Mouse (Mus musculus): ENCODE results near the gene Gmpr2.

The Gmpr2 gene

GRCm38 (mm10) chr14:55681160-55682117 is 9.7 kb downstream of the Gmpr2 start, which contains the start of gene Tinf2:
TSS of gene Tinf2 (minus strand) at chr14:55681820.
- in situ Hi-C loops (cut with MboI, MseI): loop anchor here (5.0 kb wide), 1 partner anchor 41 kb away; the partner anchor contains the start of gene Rabggta

GRCm38 (mm10) chr14:55682118-55682493 is 10.4 kb downstream of the Gmpr2 start:
- in situ Hi-C loops (cut with MboI, MseI): loop anchor here (5.0 kb wide), 1 partner anchor 40 kb away; the partner anchor contains the start of gene Rabggta

GRCm38 (mm10) chr14:55689433-55689832 is 17.7 kb downstream of the Gmpr2 start:
- in situ Hi-C loops (cut with MboI, MseI): no loop called here

GRCm38 (mm10) chr14:55697226-55697625 is 25.5 kb downstream of the Gmpr2 start:
- in situ Hi-C loops (cut with MboI, MseI): no loop called here

- in situ Hi-C loops (cut with MboI, MseI): no loop called here
Measured at GRCm38 (mm10) chr14:55701131-55701530, 29.4 kb downstream of the Gmpr2 start.

GRCm38 (mm10) chr14:55702761-55703160 is 31.0 kb downstream of the Gmpr2 start:
- in situ Hi-C loops (cut with MboI, MseI): no loop called here

- in situ Hi-C loops (cut with MboI, MseI): no loop called here
Measured at GRCm38 (mm10) chr14:55706051-55706600, 34.4 kb downstream of the Gmpr2 start.

- in situ Hi-C loops (cut with MboI, MseI): no loop called here
Measured at GRCm38 (mm10) chr14:55707397-55707796, 35.7 kb downstream of the Gmpr2 start.

GRCm38 (mm10) chr14:55709509-55709908 is 37.8 kb downstream of the Gmpr2 start:
- in situ Hi-C loops (cut with MboI, MseI): no loop called here

- in situ Hi-C loops (cut with MboI, MseI): no loop called here
Measured at GRCm38 (mm10) chr14:55711786-55712185, 40.0 kb downstream of the Gmpr2 start.

- in situ Hi-C loops (cut with MboI, MseI): no loop called here
Measured at GRCm38 (mm10) chr14:55713007-55713728, 41.4 kb downstream of the Gmpr2 start.

- in situ Hi-C loops (cut with MboI, MseI): no loop called here
Measured at GRCm38 (mm10) chr14:55713729-55714122, 42.0 kb downstream of the Gmpr2 start, which contains the start of gene Tgm1. TSS of gene Tgm1 (minus strand) at chr14:55713926.

- in situ Hi-C loops (cut with MboI, MseI): no loop called here
Measured at GRCm38 (mm10) chr14:55714893-55715292, 43.2 kb downstream of the Gmpr2 start.

- in situ Hi-C loops (cut with MboI, MseI): no loop called here
Measured at GRCm38 (mm10) chr14:55716271-55716670, 44.5 kb downstream of the Gmpr2 start.

- in situ Hi-C loops (cut with MboI, MseI): no loop called here
Measured at GRCm38 (mm10) chr14:55716884-55717283, 45.1 kb downstream of the Gmpr2 start.

- in situ Hi-C loops (cut with MboI, MseI): loop anchor here (5.0 kb wide), 1 partner anchor 37 kb away; the partner anchor contains the start of gene Tinf2
Measured at GRCm38 (mm10) chr14:55719737-55720136, 48.0 kb downstream of the Gmpr2 start.

GRCm38 (mm10) chr14:55720666-55721065 is 48.9 kb downstream of the Gmpr2 start:
- in situ Hi-C loops (cut with MboI, MseI): loop anchor here (5.0 kb wide), 1 partner anchor 38 kb away; the partner anchor contains the start of gene Tinf2

- in situ Hi-C loops (cut with MboI, MseI): loop anchor here (5.0 kb wide), 1 partner anchor 39 kb away; the partner anchor contains the start of gene Tinf2
Measured at GRCm38 (mm10) chr14:55721076-55721475, 49.3 kb downstream of the Gmpr2 start.

- in situ Hi-C loops (cut with MboI, MseI): loop anchor here (5.0 kb wide), 1 partner anchor 40 kb away; the partner anchor contains the start of gene Tinf2
Measured at GRCm38 (mm10) chr14:55721700-55722437, 50.1 kb downstream of the Gmpr2 start, which contains the start of gene Rabggta. TSS of gene Rabggta (minus strand) at chr14:55722263.

- in situ Hi-C loops (cut with MboI, MseI): loop anchor here (5.0 kb wide), 1 partner anchor 40 kb away; the partner anchor contains the start of gene Tinf2
Measured at GRCm38 (mm10) chr14:55722438-55722945, 50.8 kb downstream of the Gmpr2 start.

All from regulatory T cell (primary cell).